Mouse (Mus musculus) stomach, embryonic 16.5 days (tissue): ENCODE results near the gene Lfng. TPM values are rescaled to one million over a fixed set of nuclear protein-coding genes. Genes with fewer than 3 reads are reported as not detected.
A peak's percentile ranks its signal among the peaks of the same experiment; 100 is the strongest.

Source experiments
- ATAC-seq: fragments of 200-750 bp; cut with Nextera tagmentation; 2 replicates; pipeline ENCODE4 v1.8.0; 2017; ENCODE audit warnings: moderate number of reproducible peaks, moderate TSS enrichment; ENCODE audit not compliant: insufficient read depth, low FRiP score
- H3K27ac ChIP-seq: fragments of 300-500 bp; sonication (generic); 2 replicates; pipeline ENCODE4 v1.5.1; 2014; ENCODE audit warnings: low read length
- H3K27me3 ChIP-seq: fragments of 300-500 bp; sonication (generic); 2 replicates; pipeline ENCODE4 v1.6.1; 2014; ENCODE audit warnings: low read length, control low read depth, mixed read lengths; ENCODE audit not compliant: control insufficient read depth, insufficient read depth
- H3K36me3 ChIP-seq: fragments of 300-500 bp; sonication (generic); 2 replicates; pipeline ENCODE4 v1.6.1; 2014; ENCODE audit warnings: low read length; ENCODE audit not compliant: control insufficient read depth, insufficient read depth
- H3K4me1 ChIP-seq: fragments of 300-500 bp; sonication (generic); 2 replicates; pipeline ENCODE4 v1.6.1; 2014; ENCODE audit warnings: low read length, control low read depth, mixed read lengths; ENCODE audit not compliant: control insufficient read depth, insufficient read depth
- H3K4me2 ChIP-seq: fragments of 300-500 bp; sonication (generic); 2 replicates; pipeline ENCODE4 v1.6.1; 2014; ENCODE audit warnings: low read depth, low read length, mixed read lengths
- H3K4me3 ChIP-seq: fragments of 300-500 bp; sonication (generic); replicated peaks from 2 replicates; pipeline ENCODE4 v1.5.1; 2014; ENCODE audit warnings: mild to moderate bottlenecking, low read length
- H3K9ac ChIP-seq: fragments of 300-500 bp; sonication (generic); 2 replicates; pipeline ENCODE4 v1.6.1; 2014; ENCODE audit warnings: low read length
- H3K9me3 ChIP-seq: fragments of 300-500 bp; sonication (generic); replicated peaks from 2 replicates; pipeline ENCODE4 v1.6.1; 2016; ENCODE audit warnings: low read length, control low read depth; ENCODE audit not compliant: control insufficient read depth
- WGBS: fragments of 180-500 bp; shearing (Covaris S2); extraction: QIAGEN DNeasy Blood & Tissue Kit; methylation state at CpG from one replicate; pipeline ENCODE4 v1.1.7; 2014; 5-methylcytosine and 5-hydroxymethylcytosine counted together
- polyA plus RNA-seq: library from polyadenylated mRNA; unstranded; fragments of >200 nt; fragmentation: Nextera tagmentation; extraction: Ambion mirVana; gene quantifications from 2 replicates; pipeline ENCODE4 v1.2.1, GENCODE M21; 2015

Lfng gene
- polyA plus RNA-seq, 1 experiment from 2014 or later, result 21.5 TPM

DNA sequence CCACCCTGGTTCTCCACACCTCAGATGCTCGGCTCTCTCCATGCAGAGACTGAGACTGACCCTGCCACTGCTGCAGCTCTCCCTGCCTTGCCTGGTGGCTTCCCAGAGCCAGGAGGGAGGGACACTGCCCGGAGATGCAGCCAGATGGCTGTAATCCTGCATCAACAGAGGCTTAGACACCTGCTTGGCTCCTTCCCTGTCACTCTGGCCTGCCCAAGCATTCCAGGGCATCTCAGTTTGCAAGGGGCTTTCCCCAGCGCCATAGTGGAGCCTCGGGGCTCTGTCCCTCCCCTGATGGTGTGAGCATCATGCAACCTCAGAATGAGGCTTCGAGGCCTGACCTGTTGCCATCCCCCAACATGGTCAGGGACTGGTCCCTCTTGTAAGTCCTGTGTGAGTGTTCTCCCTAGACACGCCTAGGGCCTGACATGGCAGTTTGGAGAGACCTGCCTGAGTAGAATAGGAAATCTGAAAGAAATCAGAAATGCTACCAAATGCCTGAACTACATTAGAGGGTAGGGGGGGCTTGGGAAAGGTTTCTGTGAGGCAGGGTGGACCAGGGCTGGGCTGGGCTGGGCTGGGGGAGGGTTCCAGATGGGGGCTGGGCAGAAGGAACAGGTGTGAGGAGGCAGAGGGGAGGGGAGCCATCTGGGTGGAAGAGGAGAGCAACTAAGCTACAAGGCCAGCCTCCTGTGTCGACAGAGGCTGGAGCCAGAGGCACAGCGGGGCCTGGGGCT is 24.0 kb upstream of the Lfng start:
- Histone ChIP-seq H3K27ac (no peak overlapping the region), H3K9ac (no peak overlapping the region; the same call in 1 of the 2 replicates), H3K4me2 (no peak overlapping the region), H3K27me3 (no peaks in the 10 kb centered on the region), H3K9me3 (no peaks in the 10 kb centered on the region), H3K4me1 (peaks cover 22% of the 10 kb centered on the region; the same call in 1 of the 2 replicates), H3K4me3 (no peak overlapping the region), H3K36me3 (no peaks in the 10 kb centered on the region)
- no peak for ATAC-seq
- WGBS, result 40% methylated on average over 8 of the region's 8 CpGs

- Histone ChIP-seq H3K9me3 (no peaks in the 10 kb centered on the region), H3K9ac (no peak overlapping the region), H3K27me3 (no peaks in the 10 kb centered on the region), H3K4me1 (peaks cover 19% of the 10 kb centered on the region; the same call in 1 of the 2 replicates), H3K27ac (no peak overlapping the region), H3K36me3 (no peaks in the 10 kb centered on the region), H3K4me2 (no peak overlapping the region), H3K4me3 (no peak overlapping the region)
- 60% methylated on average over 6 of the region's 6 CpGs for WGBS
- ATAC-seq, result no peak
Measured at GRCm38 (mm10) chr5:140583732-140584368, 23.3 kb upstream of the Lfng start.

GRCm38 (mm10) chr5:140589082-140589774 is 17.9 kb upstream of the Lfng start:
- no peak overlapping the region for H3K9ac ChIP-seq
- H3K4me2 ChIP-seq, result no peak overlapping the region
- no peak overlapping the region for H3K27ac ChIP-seq
- peaks cover 4% of the 10 kb centered on the region; the same call in 1 of the 2 replicates for H3K4me1 ChIP-seq
- H3K4me3 ChIP-seq, result no peak overlapping the region
- ATAC-seq, result no peak
- no peaks in the 10 kb centered on the region for H3K36me3 ChIP-seq
- no peaks in the 10 kb centered on the region for H3K27me3 ChIP-seq
- H3K9me3 ChIP-seq, result no peaks in the 10 kb centered on the region
- 85% methylated on average over 16 of the region's 16 CpGs for WGBS

DNA sequence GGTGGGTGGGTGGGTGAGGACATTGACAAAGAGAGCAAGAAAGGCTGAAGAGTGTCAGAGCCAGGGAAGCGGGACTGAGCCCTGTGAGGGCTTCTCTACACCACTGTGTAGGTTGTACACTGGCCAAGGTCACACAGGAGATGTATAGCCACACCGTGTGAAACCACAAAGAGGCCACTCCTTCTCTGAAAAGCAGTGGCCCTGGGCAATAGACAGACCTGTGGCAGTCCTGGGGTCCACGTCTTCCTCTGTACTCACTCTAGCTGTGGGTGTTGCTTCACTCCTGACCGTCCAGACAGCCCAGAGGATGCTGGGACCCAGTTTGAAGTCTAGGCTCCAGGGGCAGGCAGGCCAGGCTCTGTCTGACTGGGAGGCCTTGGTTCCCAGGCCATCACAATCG is 12.3 kb upstream of the Lfng start:
- Histone ChIP-seq H3K4me2 (no peak overlapping the region), H3K9ac (no peak overlapping the region), H3K9me3 (no peaks in the 10 kb centered on the region), H3K4me3 (no peak overlapping the region), H3K4me1 (peaks cover 11% of the 10 kb centered on the region), H3K27me3 (no peaks in the 10 kb centered on the region), H3K27ac (no peak overlapping the region), H3K36me3 (no peaks in the 10 kb centered on the region)
- 75% methylated on average over 5 of the region's 5 CpGs for WGBS
- no peak for ATAC-seq

- WGBS, result 39% methylated on average over 3 of the region's 3 CpGs
- Histone ChIP-seq H3K27ac (peak overlapping the region; percentile 73), H3K4me2 (no peak overlapping the region), H3K9ac (peak overlapping the region; percentile 66), H3K4me3 (no peak overlapping the region), H3K9me3 (no peaks in the 10 kb centered on the region), H3K4me1 (peaks cover 11% of the 10 kb centered on the region), H3K27me3 (no peaks in the 10 kb centered on the region), H3K36me3 (no peaks in the 10 kb centered on the region)
- ATAC-seq, result peak; percentile 69; the same call in 1 of the 2 replicates
Measured at GRCm38 (mm10) chr5:140596426-140596825, 10.7 kb upstream of the Lfng start.

DNA sequence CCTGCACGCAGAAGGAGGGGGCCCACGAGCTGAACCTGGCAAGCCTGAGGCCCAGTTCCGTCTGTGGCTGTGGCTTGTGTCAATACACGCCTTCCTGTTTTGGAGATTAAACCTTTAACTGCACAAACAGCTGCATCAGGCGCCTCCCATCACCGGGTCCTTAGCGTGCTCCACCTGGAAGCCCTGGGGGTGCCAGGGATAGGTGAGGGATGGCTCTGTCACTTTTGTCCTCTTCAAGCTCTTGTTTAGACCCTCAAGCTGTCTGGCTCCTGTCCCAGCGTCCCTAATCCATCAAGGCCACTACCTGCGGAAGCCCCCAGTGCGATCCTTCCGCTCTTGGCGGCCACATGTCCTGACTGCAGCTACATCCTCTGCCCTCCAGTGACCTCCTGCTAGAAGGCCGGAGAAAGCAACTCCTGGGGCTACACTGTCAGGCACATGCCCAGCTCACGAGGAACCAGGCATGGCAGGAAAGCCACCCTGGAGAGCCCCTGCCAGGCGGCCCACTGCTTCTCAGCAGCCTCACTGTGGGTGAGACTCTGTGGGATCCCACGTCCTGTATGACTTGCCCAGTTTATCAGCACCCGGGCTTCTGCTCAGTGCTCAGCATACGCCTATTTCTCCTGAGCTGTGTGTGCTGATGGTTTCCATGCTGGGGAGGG is 10.1 kb upstream of the Lfng start:
- H3K9me3 ChIP-seq, result no peaks in the 10 kb centered on the region
- peak overlapping the region; percentile 73 for H3K27ac ChIP-seq
- H3K9ac ChIP-seq, result peak overlapping the region; percentile 66
- H3K36me3 ChIP-seq, result no peaks in the 10 kb centered on the region
- H3K4me3 ChIP-seq, result no peak overlapping the region
- H3K4me2 ChIP-seq, result 0 out of 2 replicates have a peak overlapping the region, but pooled peaks have one; percentile 16
- peak; percentile 76 for ATAC-seq
- 37% methylated on average over 18 of the region's 18 CpGs for WGBS
- H3K27me3 ChIP-seq, result no peaks in the 10 kb centered on the region
- peaks cover 11% of the 10 kb centered on the region for H3K4me1 ChIP-seq

- Histone ChIP-seq H3K4me2 (no peak overlapping the region), H3K9ac (no peak overlapping the region), H3K27me3 (no peaks in the 10 kb centered on the region), H3K36me3 (no peaks in the 10 kb centered on the region), H3K4me1 (peaks cover 11% of the 10 kb centered on the region), H3K27ac (no peak overlapping the region), H3K4me3 (no peak overlapping the region), H3K9me3 (no peaks in the 10 kb centered on the region)
- 85% methylated on average over 4 of the region's 4 CpGs for WGBS
- no peak for ATAC-seq
Measured at GRCm38 (mm10) chr5:140597787-140598186, 9.3 kb upstream of the Lfng start.

- no peaks in the 10 kb centered on the region for H3K36me3 ChIP-seq
- no peak overlapping the region for H3K27ac ChIP-seq
- no peaks in the 10 kb centered on the region for H3K9me3 ChIP-seq
- H3K4me3 ChIP-seq, result no peak overlapping the region
- H3K27me3 ChIP-seq, result 0 out of 2 replicates have a peak, but pooled peaks cover 5% of the 10 kb centered on the region
- no peak for ATAC-seq
- no peak overlapping the region for H3K9ac ChIP-seq
- peaks cover 14% of the 10 kb centered on the region for H3K4me1 ChIP-seq
- H3K4me2 ChIP-seq, result no peak overlapping the region
- WGBS, result 48% methylated on average over 5 of the region's 5 CpGs
Measured at GRCm38 (mm10) chr5:140599939-140600338, 7.2 kb upstream of the Lfng start.
